Mouse (Mus musculus) adrenal gland, adult 2 months (tissue): ENCODE data around the gene Mepe. TPM values are rescaled to one million over a fixed set of nuclear protein-coding genes. Genes with fewer than 3 reads are reported as not detected.

Experiments
- DNase-seq: peaks from one replicate; pipeline ENCODE4 v3.0.0; 2021
- microRNA-seq, 2 experiments: library from miRNA; unstranded; fragments of <30 nt; microRNA quantifications; one replicate each; pipeline ENCODE4 v1.2.0; 2021
- polyA plus RNA-seq: library from polyadenylated mRNA; depleted of rRNA; stranded (reverse); fragments of >200 nt; gene quantifications from 2 replicates; pipeline ENCODE4 v1.2.3, GENCODE M21; 2012; rRNA removed
- total RNA-seq, 2 experiments: library from RNA; stranded (reverse); gene quantifications; 2 replicates each; pipeline ENCODE4 v1.2.3; 2021

Mepe gene
- total and polyA plus RNA-seq, 3 experiments, result not detected

DNA sequence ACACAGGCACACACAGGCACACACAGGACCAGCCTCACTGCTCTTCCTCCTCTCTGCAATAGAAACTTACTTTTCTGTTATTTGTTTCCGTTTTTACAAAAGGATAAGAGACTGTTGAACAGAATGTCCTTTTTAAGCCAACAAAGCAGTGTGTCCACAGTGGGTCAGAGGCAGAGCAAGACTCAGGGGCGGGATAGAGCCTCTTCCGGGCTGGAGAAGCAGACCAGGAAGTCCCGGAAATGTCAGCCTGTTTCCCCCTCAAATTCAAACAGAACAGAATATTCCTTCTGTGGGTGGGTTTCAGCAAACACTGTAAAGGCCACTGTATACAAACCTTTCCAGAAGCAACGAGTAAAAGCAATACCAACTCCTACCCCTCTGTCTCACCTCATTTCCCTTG is 26.7 kb downstream of the Mepe start:
- no peak for DNase-seq

GRCm38 (mm10) chr5:104357575-104357974 is 32.4 kb downstream of the Mepe start:
- no peak for DNase-seq

- DNase-seq, result no peak
Measured at GRCm38 (mm10) chr5:104358592-104358991, 33.5 kb downstream of the Mepe start.

DNA sequence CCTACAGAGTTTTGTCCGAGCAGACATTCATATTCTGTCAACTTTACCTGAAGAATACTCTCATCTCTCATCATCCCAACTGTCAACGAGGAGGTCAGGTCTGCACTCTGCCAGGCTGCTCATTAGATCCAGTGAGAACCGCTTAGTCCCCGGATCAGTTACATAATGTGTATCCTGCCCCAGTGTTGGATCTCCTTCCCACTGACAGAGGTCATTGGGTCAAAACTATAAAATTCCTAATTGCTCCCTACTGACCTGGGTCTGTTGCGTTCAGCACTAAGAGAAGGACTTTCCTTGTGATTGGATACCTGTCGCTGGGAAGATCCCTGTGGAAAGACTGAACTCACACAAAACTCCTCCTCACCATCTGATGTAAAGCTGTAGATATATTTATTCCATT is 34.1 kb downstream of the Mepe start:
- DNase-seq, result no peak

DNA sequence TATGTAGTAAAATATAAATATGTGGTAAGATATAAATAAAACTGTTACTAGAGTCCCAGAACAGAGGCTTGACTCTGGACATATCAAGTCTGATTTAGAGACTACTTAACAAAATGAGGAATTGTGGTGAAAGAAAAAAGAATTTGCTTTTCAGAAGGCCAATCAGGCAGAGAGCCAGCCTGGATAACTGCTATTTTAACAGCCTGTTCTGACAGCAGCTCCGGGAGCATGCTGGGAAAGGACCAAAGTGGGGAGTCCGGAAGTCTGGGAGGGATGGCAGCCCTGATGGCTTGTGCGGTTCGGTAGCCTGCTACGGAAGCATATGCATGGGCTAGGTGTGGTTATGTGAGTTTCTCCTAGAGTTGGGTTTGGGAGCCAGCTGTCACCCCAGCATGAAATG is 45.5 kb downstream of the Mepe start:
- DNase-seq, result no peak

GRCm38 (mm10) chr5:104371284-104371683 is 46.2 kb downstream of the Mepe start:
- no peak for DNase-seq

GRCm38 (mm10) chr5:104373648-104374307 is 48.6 kb downstream of the Mepe start:
- no peak for DNase-seq

GRCm38 (mm10) chr5:104374308-104374660 is 49.2 kb downstream of the Mepe start:
- DNase-seq, result peak; percentile 92

DNA sequence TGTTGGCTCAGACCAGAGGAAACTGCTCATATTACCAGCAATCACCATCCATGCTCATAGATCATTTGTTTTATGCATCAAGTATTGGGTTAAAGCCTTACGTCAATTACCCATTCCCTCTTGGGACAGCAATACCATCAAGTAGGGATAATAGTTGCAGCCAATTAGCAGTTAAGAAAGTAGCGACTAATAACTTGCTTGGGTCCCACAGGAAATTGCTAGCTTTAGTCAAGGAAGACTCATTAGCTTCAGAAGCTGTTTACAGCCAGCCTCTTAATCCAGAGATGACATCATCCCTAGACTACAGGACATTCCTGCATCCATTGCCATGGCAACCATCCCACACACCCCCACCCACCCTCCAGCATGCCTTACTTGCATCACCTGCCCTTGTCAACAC is 50.0 kb downstream of the Mepe start:
- no peak for DNase-seq

DNA sequence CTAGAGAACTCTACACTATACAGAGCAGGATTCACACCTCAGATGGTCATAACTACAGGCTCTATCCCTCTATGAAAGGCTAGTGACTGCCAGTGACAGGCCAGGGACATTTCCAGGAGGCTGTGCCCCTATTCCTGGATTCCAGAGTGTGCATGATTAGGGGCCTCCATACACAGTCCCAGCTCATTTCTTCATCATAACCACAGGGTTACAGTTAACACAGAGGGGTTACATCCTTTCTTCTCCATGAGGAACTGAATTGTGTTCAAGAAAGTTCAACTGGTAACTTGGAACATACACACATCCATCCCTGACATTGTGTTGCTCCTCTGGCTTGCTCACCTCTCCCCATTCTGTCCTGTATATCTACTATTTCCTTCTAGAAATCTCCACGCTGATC is 51.8 kb downstream of the Mepe start:
- no peak for DNase-seq

DNA sequence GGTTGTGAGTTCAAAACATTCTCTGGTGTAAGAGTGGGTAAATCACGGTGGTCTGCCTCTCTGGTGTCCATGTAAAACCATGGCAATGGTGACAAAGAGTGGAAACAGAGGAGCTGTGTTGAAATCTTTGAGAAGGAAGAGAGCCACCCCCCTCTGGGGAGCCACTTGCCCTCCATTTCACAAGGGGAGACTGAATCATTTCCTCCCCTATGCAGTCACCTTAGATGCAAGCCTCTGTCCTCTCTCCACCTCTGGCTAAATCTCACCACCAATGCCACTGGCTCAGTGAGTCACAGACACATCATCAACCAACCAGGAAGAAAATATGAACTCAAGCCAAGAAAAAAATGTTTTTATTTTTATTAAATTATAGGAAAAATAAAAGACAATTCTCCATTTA is 55.4 kb downstream of the Mepe start:
- peak; percentile 79 for DNase-seq

DNA sequence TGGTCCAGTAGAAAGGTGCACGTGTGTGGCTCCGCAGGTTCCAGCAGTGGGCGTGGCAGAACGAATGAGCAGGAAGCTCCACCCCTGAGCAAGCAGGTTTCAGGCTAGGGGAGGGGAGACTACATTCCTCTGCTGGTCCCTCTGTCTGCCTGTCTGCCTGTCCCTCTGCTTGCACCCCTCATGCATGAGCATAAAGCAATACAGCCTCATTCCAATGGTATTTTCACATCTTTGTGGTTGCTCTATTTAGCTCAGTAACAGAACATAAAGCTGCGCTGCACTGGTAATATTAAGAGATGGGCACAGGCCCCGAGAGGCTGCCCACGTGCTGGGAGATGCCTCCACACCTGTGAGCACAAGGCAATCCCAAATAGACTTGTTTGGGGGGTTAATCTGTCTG is 56.5 kb downstream of the Mepe start:
- no peak for DNase-seq

DNA sequence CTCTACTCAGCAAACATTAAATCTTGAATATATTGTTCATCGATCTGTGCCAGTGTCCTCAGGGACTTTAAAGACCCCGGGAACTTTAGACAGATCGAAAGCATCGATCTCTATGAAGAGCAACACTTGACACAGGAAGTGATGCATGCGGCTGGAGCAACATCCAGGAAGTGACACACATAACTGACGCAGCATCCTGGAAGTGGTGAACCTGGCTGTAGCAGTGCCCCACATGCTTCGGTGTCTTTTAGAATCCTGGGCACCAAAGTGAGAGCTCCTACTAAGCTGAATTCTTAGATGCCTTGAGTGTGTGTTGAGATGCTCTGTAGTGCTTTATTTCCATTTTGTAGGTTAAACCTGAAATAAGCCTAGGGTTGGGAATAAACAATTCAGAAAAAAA is 59.4 kb downstream of the Mepe start:
- DNase-seq, result no peak

- no peak for DNase-seq
Measured at GRCm38 (mm10) chr5:104385521-104385920, 60.4 kb downstream of the Mepe start.

DNA sequence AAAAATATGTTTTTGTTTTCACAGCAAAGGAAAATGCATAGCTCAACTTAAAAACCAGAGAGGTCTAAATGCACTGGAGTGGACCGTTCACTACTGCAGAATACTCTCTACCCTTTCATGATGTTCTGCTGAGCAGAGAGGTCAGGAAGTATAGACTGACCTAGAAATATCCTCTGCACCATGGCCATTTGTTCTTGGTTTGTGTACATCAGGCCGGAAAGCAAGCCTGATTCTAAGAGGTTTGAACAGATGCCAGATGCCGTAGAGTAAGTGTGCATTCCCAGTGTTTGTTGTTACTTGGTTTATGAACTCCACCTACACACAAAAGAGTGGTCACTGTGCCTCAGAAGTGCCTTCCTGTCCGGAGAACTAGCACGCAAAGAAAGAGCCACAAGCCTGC is 61.8 kb downstream of the Mepe start:
- no peak for DNase-seq

Small RNA genes within 50 kb of the gene (microRNA-seq; reads per million reads assigned to microRNA genes)
- gene Gm23616, result 0 reads per million in 2 experiments

Other genes with a start within 250 kb of the Mepe start
- not detected for gene Gm17660, start 247.7 kb upstream of the Mepe start, total RNA-seq
- not detected in 2 replicates for gene Gm17660, start 247.7 kb upstream of the Mepe start, polyA plus RNA-seq
- 10 to 100 TPM; 30.4 to 30.6 TPM for gene Sparcl1, start 211.6 kb upstream of the Mepe start, total RNA-seq
- gene Sparcl1, start 211.6 kb upstream of the Mepe start, polyA plus RNA-seq, result 10.9 and 13.1 TPM in 2 replicates
- not detected for gene Dspp, start 154.6 kb upstream of the Mepe start, total RNA-seq
- gene Dspp, start 154.6 kb upstream of the Mepe start, polyA plus RNA-seq, result not detected in 2 replicates
- gene Dmp1, start 122.7 kb upstream of the Mepe start, total RNA-seq, result under 1 TPM in 1 of 2 experiments, not detected in 1; 0.10 TPM
- not detected in 2 replicates for gene Dmp1, start 122.7 kb upstream of the Mepe start, polyA plus RNA-seq
- gene Ibsp, start 26.2 kb upstream of the Mepe start, total RNA-seq, result under 1 TPM in 1 of 2 experiments, not detected in 1; 0.32 TPM
- gene Ibsp, start 26.2 kb upstream of the Mepe start, polyA plus RNA-seq, result not detected in 2 replicates
- gene Spp1, start 109.8 kb downstream of the Mepe start, total RNA-seq, result 100 to 1,000 TPM; 175 to 300 TPM
- gene Spp1, start 109.8 kb downstream of the Mepe start, polyA plus RNA-seq, result 12.6 and 26.8 TPM in 2 replicates
- 10 to 100 TPM; 33.0 to 44.4 TPM for gene Pkd2, start 134.1 kb downstream of the Mepe start, total RNA-seq
- gene Pkd2, start 134.1 kb downstream of the Mepe start, polyA plus RNA-seq, result 21.9 and 33.1 TPM in 2 replicates
- 10 to 100 TPM in 1 of 2 experiments, 1 to 10 TPM in 1; 6.3 to 14.3 TPM for gene BC005561, start 183.0 kb downstream of the Mepe start, total RNA-seq
- gene BC005561, start 183.0 kb downstream of the Mepe start, polyA plus RNA-seq, result 0.89 and 1.8 TPM in 2 replicates